Mouse (Mus musculus) urinary bladder, adult 18-20 months (tissue): ENCODE measurements around the gene Lrrc4.

Experiments
- DNase-seq, 2 experiments: peaks; one replicate each; pipeline ENCODE4 v3.0.0; 2022; ENCODE audit warnings: low spot score in 2 of 2, mixed read lengths in 2 of 2

Gene Lrrc4

DNA sequence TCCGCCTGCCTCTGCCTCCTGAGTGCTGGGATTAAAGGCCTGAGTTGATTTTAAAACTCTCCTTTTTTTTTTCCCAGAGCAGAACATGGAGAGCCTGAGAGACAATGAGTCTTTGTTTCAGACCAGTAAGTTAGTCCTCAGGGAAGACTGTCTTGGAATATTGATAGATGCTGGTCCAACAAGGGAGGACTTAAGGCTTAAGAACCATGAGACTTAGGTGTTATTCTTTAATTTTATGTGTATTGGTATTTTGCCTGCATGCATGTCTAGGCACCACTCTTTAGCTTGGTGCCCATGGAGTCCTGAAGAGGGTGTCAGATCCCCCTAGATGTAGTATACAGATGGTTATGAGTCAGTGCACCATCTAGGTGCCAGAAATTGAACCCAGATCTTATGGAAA, 156.9 kb downstream of the Lrrc4 start:
- no peak for DNase-seq

GRCm38 (mm10) chr6:28672388-28672787, 159.2 kb downstream of the Lrrc4 start:
- no peak for DNase-seq

GRCm38 (mm10) chr6:28669251-28669650, 162.3 kb downstream of the Lrrc4 start:
- no peak for DNase-seq

DNA sequence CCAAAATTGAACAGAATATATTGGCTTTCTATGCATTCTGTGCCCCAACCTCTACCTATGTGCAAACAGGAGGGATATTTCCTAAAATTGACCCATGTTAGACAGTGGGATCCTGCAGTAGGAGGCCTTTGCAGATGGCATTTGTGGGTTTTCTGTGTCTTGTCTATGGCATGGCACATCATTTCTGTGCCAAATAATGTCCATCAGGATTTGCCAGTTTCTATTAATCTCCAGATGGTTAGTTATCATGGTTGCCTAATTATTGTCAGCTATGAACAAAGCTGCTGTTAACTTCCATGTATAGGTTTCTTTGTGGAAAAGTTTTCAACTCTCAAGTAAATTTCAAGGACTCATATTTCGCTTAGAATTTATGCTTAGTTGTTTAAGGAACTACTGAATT, 164.0 kb downstream of the Lrrc4 start:
- DNase-seq: no peak

DNA sequence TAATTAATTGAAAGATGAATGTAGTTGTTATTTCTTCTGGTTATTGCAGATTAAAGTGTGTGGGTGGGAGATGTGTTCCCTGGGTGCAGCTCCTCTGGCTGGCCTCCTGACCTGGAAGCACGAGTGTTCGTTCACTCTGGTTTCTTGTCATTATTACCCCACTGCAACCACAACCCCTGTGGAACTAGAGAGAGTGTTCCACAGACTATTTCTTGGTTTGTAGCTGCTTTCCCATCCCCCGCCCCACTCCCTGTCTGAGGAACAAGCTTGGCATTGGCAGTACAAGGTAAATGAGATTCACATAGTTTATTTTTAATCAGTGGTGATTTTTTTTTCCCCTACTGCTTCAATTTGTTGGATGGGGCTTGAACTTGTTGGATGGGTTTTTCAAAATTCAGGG, 166.8 kb downstream of the Lrrc4 start:
- no peak for DNase-seq

DNA sequence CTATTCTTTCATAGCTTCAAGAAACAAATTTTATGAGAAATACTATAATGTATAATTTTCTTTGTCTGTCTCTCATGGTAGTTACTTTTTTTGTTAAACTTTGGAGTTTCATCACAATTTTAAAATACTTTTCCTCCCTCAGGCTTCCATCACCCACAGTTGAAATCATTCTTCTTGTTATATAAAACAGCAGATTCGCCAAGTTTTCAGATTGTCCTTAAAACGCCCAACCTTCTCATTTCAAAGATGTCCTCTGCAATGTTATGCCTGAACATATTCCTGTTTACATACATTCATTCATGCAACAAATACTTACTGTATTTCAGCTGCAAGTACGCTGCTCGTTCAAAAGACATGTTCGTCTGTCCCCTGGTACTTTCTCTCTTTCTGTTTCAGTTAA, 167.9 kb downstream of the Lrrc4 start:
- no peak for DNase-seq

GRCm38 (mm10) chr6:28663004-28663403, 168.5 kb downstream of the Lrrc4 start:
- no peak for DNase-seq

GRCm38 (mm10) chr6:28656511-28656910, 175.0 kb downstream of the Lrrc4 start:
- DNase-seq: no peak

DNA sequence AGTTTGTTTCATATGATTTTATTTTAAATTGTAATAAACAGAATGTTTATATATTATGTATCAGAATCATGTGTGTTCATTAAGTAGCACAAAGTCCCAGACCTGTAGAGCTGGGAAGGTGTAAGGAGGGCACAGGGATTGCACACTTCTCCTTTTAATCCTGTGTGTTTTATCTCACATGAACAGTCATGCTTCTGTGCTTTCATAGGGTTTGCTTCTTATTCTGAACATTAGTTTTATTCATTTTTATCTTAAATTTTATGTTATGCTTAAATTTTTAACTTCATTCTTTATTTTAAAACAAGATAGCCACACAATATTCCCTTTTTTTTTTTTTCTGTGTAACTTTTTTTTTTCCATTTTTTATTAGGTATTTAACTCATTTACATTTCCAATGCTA, 186.3 kb downstream of the Lrrc4 start:
- DNase-seq: no peak

DNA sequence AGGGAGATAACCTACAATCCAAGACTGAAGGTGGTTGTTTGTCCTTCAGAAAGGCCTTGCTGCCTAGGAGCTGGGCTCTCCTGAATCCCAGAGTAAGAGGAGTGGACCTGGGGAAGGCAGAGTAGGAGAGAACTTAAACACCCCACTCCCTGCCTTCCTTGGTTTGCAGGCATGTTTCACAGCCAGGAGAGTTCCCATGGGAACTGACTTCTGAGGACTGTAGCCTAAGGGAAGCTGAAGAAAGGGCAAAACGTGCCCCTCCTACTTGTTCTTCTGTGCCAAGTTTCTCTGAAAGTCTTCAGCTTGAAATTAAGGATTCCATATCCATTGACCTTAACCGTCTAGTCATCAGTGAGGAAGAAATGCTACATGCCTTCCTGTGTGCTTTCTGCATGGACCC, 188.6 kb downstream of the Lrrc4 start:
- DNase-seq: no peak

DNA sequence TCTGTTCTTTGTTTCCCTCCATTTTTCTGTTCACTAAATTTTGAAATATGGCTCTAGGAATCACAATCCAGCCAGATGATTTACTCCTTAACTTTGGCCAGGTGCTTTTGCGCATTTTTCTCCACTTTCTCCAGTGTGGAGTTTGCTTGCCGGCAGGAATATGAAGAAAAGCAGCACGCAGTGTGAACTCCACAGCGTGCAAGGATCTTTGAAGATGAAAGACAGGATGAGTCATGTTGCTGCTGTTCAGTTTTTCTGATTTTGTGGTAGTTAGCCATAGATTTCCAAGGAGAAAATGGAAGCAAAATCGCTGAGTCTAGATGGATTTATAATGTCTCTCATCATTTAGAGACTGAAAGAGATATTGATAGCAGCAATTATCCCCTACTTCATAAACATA, 191.5 kb downstream of the Lrrc4 start:
- DNase-seq: no peak

- no peak for DNase-seq
These were observed 195.8 kb downstream of the Lrrc4 start for GRCm38 (mm10) chr6:28635531-28636348.

- no peak for DNase-seq
These were observed 196.5 kb downstream of the Lrrc4 start for GRCm38 (mm10) chr6:28635092-28635491.

- DNase-seq: no peak
These were observed 197.9 kb downstream of the Lrrc4 start for GRCm38 (mm10) chr6:28633656-28634055.

GRCm38 (mm10) chr6:28633120-28633519, 198.4 kb downstream of the Lrrc4 start:
- no peak for DNase-seq

GRCm38 (mm10) chr6:28630926-28631325, 200.6 kb downstream of the Lrrc4 start:
- no peak for DNase-seq

- no peak for DNase-seq
These were observed 201.7 kb downstream of the Lrrc4 start for GRCm38 (mm10) chr6:28629866-28630265.

DNA sequence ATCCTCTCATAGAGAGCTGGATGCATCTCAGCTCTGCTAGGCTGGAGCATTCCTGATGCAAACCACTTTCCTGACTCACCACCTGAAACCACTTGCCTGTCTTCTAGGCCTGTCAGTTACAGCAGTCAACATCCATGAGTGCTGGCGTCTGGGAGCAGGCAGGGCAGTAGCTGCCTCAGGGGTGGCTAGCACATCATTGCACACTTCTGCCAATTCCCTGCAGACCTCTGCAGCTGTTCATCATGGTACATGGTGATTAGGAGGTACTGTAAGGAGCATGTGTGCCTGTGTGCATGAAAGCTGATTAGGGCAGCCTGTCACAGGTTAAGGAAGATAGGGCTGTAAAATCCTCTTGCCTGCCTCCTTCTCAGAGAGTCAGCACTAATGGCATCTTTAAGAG, 203.1 kb downstream of the Lrrc4 start:
- DNase-seq: no peak

GRCm38 (mm10) chr6:28622963-28623362, 208.6 kb downstream of the Lrrc4 start:
- no peak for DNase-seq

GRCm38 (mm10) chr6:28622522-28622921, 209.0 kb downstream of the Lrrc4 start:
- no peak for DNase-seq

GRCm38 (mm10) chr6:28621961-28622360, 209.6 kb downstream of the Lrrc4 start:
- no peak for DNase-seq

- DNase-seq: no peak
These were observed 210.1 kb downstream of the Lrrc4 start for GRCm38 (mm10) chr6:28621431-28621830.

- DNase-seq: peak; percentile 6 to 7
These were observed 212.8 kb downstream of the Lrrc4 start for GRCm38 (mm10) chr6:28618751-28619153.

GRCm38 (mm10) chr6:28618299-28618698, 213.2 kb downstream of the Lrrc4 start:
- no peak for DNase-seq
